Mouse (Mus musculus) liver, embryonic 13.5 days (tissue): Measurements from ENCODE around the gene Pxn. TPM values are rescaled to one million over a fixed set of nuclear protein-coding genes. Genes with fewer than 3 reads are reported as not detected.

Experiments used
- ATAC-seq: fragments of 200-750 bp; cut with Nextera tagmentation; 2 replicates; pipeline ENCODE4 v1.8.0; 2017; ENCODE audit warnings: low read depth, mild to moderate bottlenecking, moderate number of reproducible peaks, moderate library complexity
- DNase-seq: peaks from one replicate; pipeline ENCODE4 v3.0.0; 2022
- H3K27ac ChIP-seq: fragments of 300-500 bp; sonication (generic); 2 replicates; pipeline ENCODE4 v1.5.1; 2015; ENCODE audit warnings: moderate library complexity, mild to moderate bottlenecking, inconsistent platforms
- H3K27me3 ChIP-seq: fragments of 300-500 bp; sonication (generic); 2 replicates; pipeline ENCODE4 v1.6.1; 2015; ENCODE audit warnings: mild to moderate bottlenecking, inconsistent platforms
- H3K36me3 ChIP-seq: fragments of 300-500 bp; sonication (generic); 2 replicates; pipeline ENCODE4 v1.6.1; 2015; ENCODE audit warnings: mild to moderate bottlenecking, inconsistent platforms
- H3K4me1 ChIP-seq: fragments of 300-500 bp; sonication (generic); replicated peaks from 2 replicates; pipeline ENCODE4 v1.6.1; 2015; ENCODE audit warnings: inconsistent platforms
- H3K4me2 ChIP-seq: fragments of 300-500 bp; sonication (generic); 2 replicates; pipeline ENCODE4 v1.6.1; 2015; ENCODE audit warnings: inconsistent platforms, mild to moderate bottlenecking, moderate library complexity
- H3K4me3 ChIP-seq: fragments of 300-500 bp; sonication (generic); replicated peaks from 2 replicates; pipeline ENCODE4 v1.5.1; 2015; ENCODE audit warnings: mild to moderate bottlenecking, inconsistent platforms
- H3K9ac ChIP-seq: fragments of 300-500 bp; sonication (generic); 2 replicates; pipeline ENCODE4 v1.6.1; 2015; ENCODE audit warnings: mild to moderate bottlenecking, inconsistent platforms
- H3K9me3 ChIP-seq: fragments of 300-500 bp; sonication (generic); replicated peaks from 2 replicates; pipeline ENCODE4 v1.6.1; 2016; ENCODE audit warnings: inconsistent platforms
- WGBS: fragments of 180-500 bp; shearing (Covaris S2); methylation state at CpG from one replicate; pipeline ENCODE4 v1.1.7; 2015; ENCODE audit not compliant: insufficient replicate concordance; 5-methylcytosine and 5-hydroxymethylcytosine counted together
- polyA plus RNA-seq: library from polyadenylated mRNA; unstranded; fragments of >200 nt; fragmentation: Nextera tagmentation; extraction: Ambion mirVana; gene quantifications from 2 replicates; pipeline ENCODE4 v1.2.1, GENCODE M21; 2015

The Pxn gene
- polyA plus RNA-seq, 1 experiment from 2014 or later = 11.1 TPM

DNA sequence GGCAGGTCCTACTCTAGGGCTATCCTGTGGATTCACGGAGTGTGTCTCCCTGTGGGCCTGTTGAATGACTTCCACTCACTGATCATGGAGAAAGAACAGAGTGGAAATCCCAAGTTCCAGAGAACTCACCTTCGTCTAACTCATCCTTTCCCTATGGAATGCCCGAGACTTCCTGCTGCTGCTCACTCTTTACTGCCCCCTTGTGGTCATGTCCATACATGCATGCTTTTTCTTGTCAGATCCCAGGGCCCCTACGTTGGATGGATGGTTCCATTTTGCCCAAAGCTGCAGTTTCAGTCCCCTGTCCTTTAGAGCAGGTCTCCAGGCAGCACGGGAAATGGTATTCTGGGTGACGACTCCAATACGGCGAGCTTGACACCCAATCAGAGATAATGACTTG, 49.7 kb downstream of the Pxn start:
- Histone ChIP-seq H3K4me3 (no peak overlapping the region), H3K27me3 (no peaks in the 10 kb centered on the region), H3K4me1 (peaks cover 30% of the 10 kb centered on the region), H3K9ac (no peak overlapping the region), H3K27ac (no peak overlapping the region), H3K4me2 (no peak overlapping the region), H3K36me3 (peaks cover 50% of the 10 kb centered on the region), H3K9me3 (no peaks in the 10 kb centered on the region)
- WGBS = 11% methylated on average over 8 of the region's 8 CpGs
- DNase-seq (peak; percentile 68), ATAC-seq (no peak)

DNA sequence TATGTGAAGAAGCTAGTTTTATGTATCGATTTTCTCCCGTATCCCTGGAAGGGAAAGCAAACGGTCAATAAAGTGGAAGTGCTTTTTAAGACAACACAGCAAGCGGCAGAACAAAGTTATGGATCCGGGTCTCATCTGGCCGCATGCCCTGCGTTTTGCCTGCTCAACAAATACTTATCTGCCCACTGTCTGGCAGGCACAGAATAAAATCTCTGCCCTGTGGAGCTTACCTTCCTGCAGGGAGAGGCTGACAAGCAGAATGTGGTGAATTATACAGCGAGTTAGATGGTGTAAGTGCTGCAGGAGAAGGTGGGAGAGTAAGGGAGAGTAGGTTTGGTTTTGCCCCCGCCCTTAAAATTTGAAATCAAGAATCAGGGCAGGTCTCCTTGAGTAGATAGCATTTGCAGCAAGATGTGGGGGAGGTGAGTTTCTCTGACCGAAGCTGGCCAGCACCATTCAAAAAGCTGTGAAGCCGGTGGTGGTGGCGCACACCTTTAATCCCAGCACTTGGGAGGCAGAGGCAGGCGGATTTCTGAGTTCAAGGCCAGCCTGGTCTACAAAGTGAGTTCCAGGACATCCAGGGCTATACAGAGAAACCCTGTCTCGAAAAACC, 51.8 kb downstream of the Pxn start:
- H3K27me3 ChIP-seq = no peaks in the 10 kb centered on the region
- no peak overlapping the region for H3K9ac ChIP-seq
- peaks cover 50% of the 10 kb centered on the region for H3K4me1 ChIP-seq
- no peak overlapping the region for H3K27ac ChIP-seq
- no peak overlapping the region for H3K4me2 ChIP-seq
- peaks cover 50% of the 10 kb centered on the region for H3K36me3 ChIP-seq
- ATAC-seq = no peak
- 74% methylated on average over 14 of the region's 14 CpGs for WGBS
- DNase-seq = no peak
- H3K4me3 ChIP-seq = no peak overlapping the region
- no peaks in the 10 kb centered on the region for H3K9me3 ChIP-seq

DNA sequence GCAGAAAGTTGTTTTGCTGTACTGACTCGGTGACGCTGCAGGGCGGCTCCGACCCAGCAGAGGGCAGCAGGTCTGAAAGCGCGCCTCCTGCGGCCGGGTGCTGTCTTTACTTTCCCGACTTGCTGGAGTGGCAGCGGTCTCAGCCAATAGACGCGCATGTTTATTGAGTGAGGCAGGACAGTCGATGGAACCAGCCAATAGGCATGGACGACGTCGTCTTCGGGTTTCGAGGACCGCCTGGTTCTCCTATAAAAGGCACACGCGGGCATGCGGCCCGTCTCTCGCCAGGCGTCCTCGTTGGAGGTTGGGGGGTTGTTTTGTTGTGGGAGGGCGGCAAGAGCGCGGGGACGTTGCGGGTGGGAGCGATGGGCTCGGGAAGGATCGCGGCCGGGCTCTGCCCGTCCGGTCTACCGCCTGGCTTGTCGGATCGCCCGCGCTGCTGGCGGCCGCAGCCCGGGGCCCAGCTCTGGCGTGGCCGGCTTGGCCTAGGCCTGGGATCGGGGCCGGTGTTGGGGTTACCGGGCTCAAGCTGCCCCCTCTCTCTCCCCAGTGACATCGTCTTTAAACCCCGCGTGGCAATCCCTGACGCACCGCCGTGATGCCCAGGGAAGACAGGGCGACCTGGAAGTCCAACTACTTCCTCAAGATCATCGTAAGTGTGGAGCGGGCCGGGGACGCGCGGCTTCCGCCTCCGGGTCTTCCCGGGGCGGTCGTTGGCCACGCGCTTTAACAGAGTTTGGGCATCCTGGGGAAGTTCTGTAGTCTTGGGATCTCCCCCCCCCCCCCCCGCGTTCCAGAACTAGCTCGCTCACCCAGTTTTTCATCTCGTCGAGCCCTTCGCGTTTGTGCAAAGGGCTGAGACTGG, 53.0 kb downstream of the Pxn start, which contains the start of gene Rplp0:
Gene Rplp0 (plus strand): TSS at position 231 of the 865 bp plus-strand sequence.
- Histone ChIP-seq H3K9ac (peak within 1 kb of the TSS; percentile 99), H3K9me3 (no peaks in the 10 kb centered on the region), H3K27me3 (no peaks in the 10 kb centered on the region), H3K4me2 (peak within 1 kb of the TSS; percentile 93), H3K4me3 (peak within 1 kb of the TSS; percentile 92), H3K4me1 (peaks cover 61% of the 10 kb centered on the region), H3K27ac (peak within 1 kb of the TSS; percentile 90), H3K36me3 (peaks cover 49% of the 10 kb centered on the region)
- ATAC-seq (peak; percentile 96), DNase-seq (peak; percentile 99)
- under 1% methylated on average over 78 of the region's 78 CpGs for WGBS

DNA sequence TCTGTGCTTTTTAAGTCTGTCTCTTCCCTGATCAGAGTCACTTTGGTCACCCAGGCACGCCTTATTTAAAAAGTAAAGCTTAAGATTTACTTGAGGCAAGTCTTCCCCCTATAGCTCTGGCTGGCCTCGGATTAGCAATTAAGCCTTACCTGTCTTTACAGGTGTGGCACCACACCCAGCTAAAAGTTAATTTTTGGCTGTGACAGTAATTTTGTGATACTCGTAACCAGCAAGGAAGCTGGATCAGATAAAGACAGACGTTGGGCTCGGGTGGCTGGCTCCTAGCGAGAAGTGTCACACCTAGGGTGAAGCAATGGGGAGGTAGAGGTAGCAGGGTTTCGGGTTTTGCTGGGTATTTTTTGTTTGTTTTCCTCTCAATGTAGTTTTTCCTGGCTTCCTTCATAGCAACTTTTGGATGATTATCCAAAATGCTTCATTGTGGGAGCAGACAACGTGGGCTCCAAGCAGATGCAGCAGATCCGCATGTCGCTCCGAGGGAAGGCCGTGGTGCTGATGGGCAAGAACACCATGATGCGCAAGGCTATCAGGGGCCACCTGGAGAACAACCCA, 53.9 kb downstream of the Pxn start:
- Histone ChIP-seq H3K27me3 (no peaks in the 10 kb centered on the region), H3K9ac (peak overlapping the region; percentile 99), H3K4me3 (peak overlapping the region; percentile 92), H3K4me1 (peaks cover 67% of the 10 kb centered on the region), H3K36me3 (peaks cover 41% of the 10 kb centered on the region), H3K9me3 (no peaks in the 10 kb centered on the region), H3K4me2 (peak overlapping the region; percentile 93), H3K27ac (peak overlapping the region; percentile 90)
- 15% methylated on average over 13 of the region's 13 CpGs for whole genome bisulfite sequencing
- ATAC-seq (no peak), DNase-seq (peak; percentile 45)

DNA sequence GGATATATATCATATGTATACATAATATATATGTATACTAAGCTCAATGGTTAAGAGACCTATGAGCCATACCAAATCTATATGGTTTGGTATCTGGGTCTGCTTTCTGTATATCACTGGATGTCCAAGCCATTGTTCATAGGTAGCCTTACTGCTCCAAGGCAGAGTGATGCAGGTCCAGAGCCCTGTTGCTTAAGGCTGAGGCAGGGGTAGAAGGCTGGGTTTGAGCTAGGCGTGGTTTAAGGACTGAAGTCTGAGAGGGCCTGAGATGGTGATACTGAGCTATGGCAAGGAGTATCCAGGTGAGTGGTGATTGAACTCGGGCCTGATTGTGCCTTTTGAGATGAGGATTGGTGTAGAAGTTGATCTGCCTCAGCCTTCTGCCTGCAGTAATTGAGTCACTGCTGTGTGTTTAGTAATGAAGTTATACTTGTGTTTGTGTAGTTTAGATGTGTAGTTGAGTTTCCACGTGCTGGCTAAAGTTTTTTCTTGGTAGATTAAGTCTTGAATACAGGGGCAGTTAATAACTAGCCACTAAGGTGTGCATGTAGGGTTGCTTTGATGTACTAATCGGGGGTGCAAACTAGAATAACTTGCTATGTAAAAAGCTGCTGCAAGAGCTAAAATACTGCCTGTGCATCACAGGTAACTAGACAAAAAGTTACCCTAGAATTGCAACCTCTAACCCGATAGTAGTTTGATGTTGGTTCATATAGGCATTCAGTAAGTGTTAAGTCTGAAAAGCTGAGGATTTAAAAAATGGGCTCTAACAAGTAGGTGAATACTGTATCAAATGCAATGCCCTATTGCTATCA, 57.5 kb downstream of the Pxn start:
- no peaks in the 10 kb centered on the region for H3K9me3 ChIP-seq
- DNase-seq (no peak), ATAC-seq (no peak)
- H3K4me3 ChIP-seq = peak overlapping the region; percentile 96
- peaks cover 49% of the 10 kb centered on the region for H3K36me3 ChIP-seq
- WGBS = 34% methylated on average over 5 of the region's 5 CpGs
- peak overlapping the region; percentile 2; the same call in 1 of the 2 replicates for H3K9ac ChIP-seq
- peak overlapping the region; percentile 93 for H3K4me2 ChIP-seq
- no peaks in the 10 kb centered on the region for H3K27me3 ChIP-seq
- H3K27ac ChIP-seq = peak overlapping the region; percentile 82
- peaks cover 81% of the 10 kb centered on the region for H3K4me1 ChIP-seq

DNA sequence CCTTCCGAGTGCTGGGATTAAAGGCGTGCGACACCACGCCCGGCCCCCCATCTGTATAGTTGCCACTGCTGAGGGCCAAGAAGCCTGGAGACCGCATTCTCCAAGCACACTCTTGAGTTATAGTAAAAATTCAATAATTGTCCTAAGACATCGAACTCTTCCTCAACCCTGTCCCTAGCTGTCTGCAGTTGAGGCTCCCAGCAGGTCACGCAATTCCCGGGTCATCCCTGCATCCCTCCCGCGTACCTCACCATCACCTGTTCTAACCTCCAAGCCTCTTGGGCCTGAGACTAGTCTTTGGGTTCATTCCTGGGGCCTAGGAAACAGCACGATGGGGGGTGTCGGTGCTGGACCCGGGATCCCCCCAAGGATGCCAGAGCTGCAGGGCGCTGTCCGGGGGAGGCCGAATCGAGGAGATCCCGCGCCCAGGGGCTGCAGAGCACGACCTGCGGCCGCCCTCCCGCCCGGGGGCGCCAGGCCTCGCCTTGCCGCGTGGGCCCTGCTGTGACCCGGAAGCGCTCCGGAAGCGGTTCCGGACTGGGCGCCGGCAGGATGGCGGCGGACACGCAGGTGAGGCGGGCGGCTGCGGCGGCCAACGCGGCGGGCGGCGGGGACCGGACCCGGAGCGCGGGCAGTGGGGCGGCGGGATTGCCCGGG, 58.4 kb downstream of the Pxn start, which contains the start of gene Gcn1l1:
Gene Gcn1l1 (plus strand): TSS at position 518 of the 657 bp plus-strand sequence.
- Histone ChIP-seq H3K9ac (peak within 1 kb of the TSS; percentile 96), H3K4me2 (peak within 1 kb of the TSS; percentile 93), H3K9me3 (no peaks in the 10 kb centered on the region), H3K27me3 (no peaks in the 10 kb centered on the region), H3K36me3 (peaks cover 49% of the 10 kb centered on the region), H3K27ac (peak within 1 kb of the TSS; percentile 82), H3K4me3 (peak within 1 kb of the TSS; percentile 96), H3K4me1 (peaks cover 89% of the 10 kb centered on the region)
- WGBS = 2% methylated on average over 55 of the region's 55 CpGs
- peak; percentile 79 for ATAC-seq
- peak; percentile 68 for DNase-seq

DNA sequence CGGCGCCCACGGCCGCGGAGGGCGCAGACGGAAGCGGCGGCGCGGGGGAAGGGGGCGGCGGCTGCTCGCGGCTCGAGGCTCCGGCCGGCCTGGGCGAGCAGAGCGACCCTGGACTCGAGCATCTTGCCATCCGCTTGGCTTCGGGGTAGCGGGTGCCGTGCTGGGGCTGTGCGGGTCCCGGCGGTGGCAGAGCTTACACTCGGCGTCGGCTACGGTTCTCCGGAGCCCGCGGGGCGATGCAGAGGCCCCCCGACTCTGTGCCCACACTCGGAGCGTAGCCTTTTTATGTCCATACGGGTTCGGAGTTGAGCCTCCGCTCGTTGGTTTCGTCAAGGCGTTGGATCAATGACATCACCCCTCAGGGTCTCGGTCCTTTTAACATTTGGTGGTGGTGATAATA, 58.9 kb downstream of the Pxn start:
- 1% methylated on average over 37 of the region's 46 CpGs for WGBS
- H3K36me3 ChIP-seq = peaks cover 47% of the 10 kb centered on the region
- H3K27ac ChIP-seq = peak overlapping the region; percentile 82

DNA sequence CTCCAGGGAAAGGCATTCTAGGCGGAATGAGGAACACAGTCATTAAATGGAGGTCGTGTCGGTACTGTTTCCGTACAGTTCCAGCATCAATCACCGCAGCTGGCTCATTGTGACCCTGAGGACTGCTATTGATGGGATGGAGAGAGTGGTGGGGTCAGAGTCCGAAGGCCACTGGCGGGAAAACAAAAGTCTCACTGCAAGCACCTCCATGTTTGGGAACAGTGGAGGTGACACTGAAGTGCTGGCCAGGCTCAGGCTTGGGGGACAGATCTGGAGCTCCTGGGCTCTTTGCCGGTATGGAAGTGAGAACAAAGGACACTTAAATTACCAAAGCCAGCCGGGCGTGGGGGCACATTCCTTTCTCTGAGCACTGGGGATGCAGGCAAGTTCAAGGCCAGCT, 62.2 kb downstream of the Pxn start:
- peak overlapping the region; percentile 65 for H3K27ac ChIP-seq
- peaks cover 60% of the 10 kb centered on the region for H3K4me1 ChIP-seq
- ATAC-seq (no peak), DNase-seq (no peak)
- no peaks in the 10 kb centered on the region for H3K9me3 ChIP-seq
- H3K4me2 ChIP-seq = no peak overlapping the region
- no peak overlapping the region for H3K4me3 ChIP-seq
- 69% methylated on average over 10 of the region's 10 CpGs for WGBS
- H3K27me3 ChIP-seq = no peaks in the 10 kb centered on the region
- no peak overlapping the region for H3K9ac ChIP-seq
- H3K36me3 ChIP-seq = peaks cover 46% of the 10 kb centered on the region

More for the DNA sequence above, 58.9 kb downstream of the Pxn start:
- Histone ChIP-seq H3K9me3 (no peaks in the 10 kb centered on the region), H3K9ac (peak overlapping the region; percentile 96), H3K4me3 (peak overlapping the region; percentile 96), H3K27me3 (no peaks in the 10 kb centered on the region), H3K4me2 (peak overlapping the region; percentile 93), H3K4me1 (peaks cover 89% of the 10 kb centered on the region)
- no peak for DNase-seq
- peak; percentile 11 for ATAC-seq

DNA sequence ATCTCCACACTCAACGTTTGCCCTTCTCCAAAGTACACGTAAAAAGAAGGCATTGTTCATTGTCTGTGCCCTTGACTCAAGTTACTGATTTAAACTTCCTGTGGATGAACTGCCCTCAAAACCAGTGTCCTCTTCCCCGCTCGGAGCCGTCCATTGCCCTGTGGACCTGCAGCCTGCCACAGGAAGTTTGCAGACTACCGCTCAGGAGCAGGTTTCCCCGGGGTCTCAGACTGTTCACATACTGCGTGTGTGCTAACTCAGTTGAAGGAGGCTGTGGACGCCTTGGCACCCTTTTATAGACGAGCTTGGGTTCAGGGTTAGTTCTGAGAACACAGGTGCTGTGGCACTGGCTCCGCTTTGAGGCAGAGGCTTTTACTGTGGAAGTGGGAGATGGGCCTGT, 62.8 kb downstream of the Pxn start:
- WGBS = 64% methylated on average over 11 of the region's 11 CpGs
- Histone ChIP-seq H3K4me3 (no peak overlapping the region), H3K4me2 (no peak overlapping the region), H3K9me3 (no peaks in the 10 kb centered on the region), H3K27ac (peak overlapping the region; percentile 65), H3K9ac (no peak overlapping the region), H3K36me3 (peaks cover 46% of the 10 kb centered on the region), H3K27me3 (no peaks in the 10 kb centered on the region), H3K4me1 (peaks cover 54% of the 10 kb centered on the region)
- ATAC-seq = no peak
- no peak for DNase-seq

DNA sequence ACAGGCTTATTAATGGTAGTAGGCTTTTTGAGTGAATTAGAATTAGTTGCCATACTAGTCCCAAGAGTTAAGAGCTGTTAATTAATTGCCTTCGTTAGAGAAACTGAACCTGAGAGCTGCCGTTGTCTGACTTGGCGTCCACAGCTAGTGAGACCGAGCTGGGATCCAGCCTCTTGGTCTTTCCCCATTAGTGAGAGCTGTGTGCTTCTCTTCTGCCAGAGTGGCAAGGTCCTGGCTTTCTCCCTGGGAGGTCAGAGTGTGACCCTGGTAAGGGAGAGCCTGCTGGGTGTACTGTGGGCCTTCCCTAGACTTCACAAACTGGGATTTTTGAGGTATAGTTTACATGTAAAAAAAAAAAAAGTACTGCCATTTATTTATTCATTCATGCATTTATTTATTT, 63.2 kb downstream of the Pxn start:
- ATAC-seq = no peak
- Histone ChIP-seq H3K9me3 (no peaks in the 10 kb centered on the region), H3K4me2 (no peak overlapping the region), H3K36me3 (peaks cover 50% of the 10 kb centered on the region), H3K27ac (peak overlapping the region; percentile 65), H3K4me1 (peaks cover 50% of the 10 kb centered on the region), H3K9ac (no peak overlapping the region), H3K27me3 (no peaks in the 10 kb centered on the region), H3K4me3 (no peak overlapping the region)
- DNase-seq = no peak
- 86% methylated on average over 4 of the region's 4 CpGs for WGBS
